In the genomic region with DNA sequence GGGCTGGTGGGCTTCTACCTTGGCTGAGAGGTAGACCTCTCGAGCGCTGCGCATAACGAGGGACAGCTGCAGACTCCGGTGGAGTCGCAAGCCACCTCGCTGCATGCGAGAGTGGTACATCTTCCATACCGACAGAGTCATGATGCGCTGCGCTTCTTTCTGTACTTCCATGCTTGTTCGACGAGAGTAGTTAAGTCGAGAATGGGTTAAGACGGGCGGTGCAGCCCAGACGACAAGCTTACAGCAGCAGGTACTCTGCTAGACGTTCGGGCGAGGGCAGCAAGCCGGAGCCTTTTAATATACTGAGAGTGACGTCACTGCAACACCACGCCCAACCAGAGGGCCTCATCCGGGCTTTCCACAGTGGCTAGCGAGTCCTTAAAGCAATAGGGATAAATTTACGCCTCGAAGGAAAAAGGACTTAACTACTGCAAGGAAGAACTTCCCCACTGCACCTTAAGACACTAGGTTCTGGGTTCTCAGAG, we compare ENCODE assay signal across 8 mouse cellular contexts. TPM values are rescaled to one million over a fixed set of nuclear protein-coding genes. Genes with fewer than 3 reads are reported as not detected.
DNase-seq lines count a peak whose midpoint lies in the region; ATAC-seq and TF ChIP-seq lines count a peak whose summit lies in the region.

Gene Ier2 (minus strand): TSS at position 272 of the 485 bp plus-strand sequence.

- peak; percentile 100 for DNase-seq in adipocyte (ENCODE audit: low spot score)
- DNase-seq in gastrocnemius, adult 8-10 months (ENCODE audit: low spot score in 2 of 2), result peak; percentile 91 to 93
- peak; percentile 97 for DNase-seq in induced T-regulatory cell, adult 2 months (ENCODE audit: low read depth)
- DNase-seq in left cerebral cortex, adult 8-10 months (ENCODE audit: low spot score in 2 of 2), result peak; percentile 90 to 91
- peak; percentile 93 for DNase-seq in right cerebral cortex, adult 18-20 months
- peak; percentile 95 for DNase-seq in urinary bladder, adult 2 months (ENCODE audit: low spot score)

- H3K4me1 ChIP-seq in cortical plate, adult 2 months (ENCODE audit: control insufficient read depth, insufficient read depth, low read length), result 0 out of 2 replicates have a peak, but pooled peaks cover 2% of the 10 kb centered on the region

- peak; percentile 38 for ATAC-seq in megakaryocyte, adult 5-6 weeks (ENCODE audit: poor library complexity, severe bottlenecking)

- peak; percentile 100 for TF ChIP-seq POLR2A in cortical plate, adult 2 months (IDR thresholded peaks at IDR 0.05; ENCODE audit: extremely low read depth, insufficient read depth, low read length)

- peak within 1 kb of the TSS; percentile 70 for H3K4me3 ChIP-seq in cortical plate, adult 2 months (ENCODE audit: insufficient read depth, low read length)

- TF ChIP-seq CTCF in cortical plate, adult 2 months (IDR thresholded peaks at IDR 0.05; ENCODE audit: extremely low read depth, insufficient read depth, low read length), result no peak

- H3K27ac ChIP-seq in cortical plate, adult 2 months (ENCODE audit: insufficient read depth, low read length), result peak within 1 kb of the TSS; percentile 57

RNA-seq across cellular contexts. Expression of gene Ier2, which starts in this region (rescaled TPM):
- polyA plus RNA-seq in cortical plate, adult 2 months (2012; rRNA removed), result 9.6 and 13.4 TPM in 2 replicates
- 1 to 10 TPM; 4.3 to 5.1 (median 4.5) TPM for total RNA-seq in gastrocnemius, adult 8-10 months (2022)
- 10 to 100 TPM in 2 of 4 experiments, 1 to 10 TPM in 2; 5.9 to 15.8 (median 8.9) TPM for total RNA-seq in left cerebral cortex, adult 8-10 months (2022)
- total RNA-seq in megakaryocyte, adult 5-6 weeks (2015), result 86.1 and 87.5 TPM in 2 replicates
- 62.7 and 65.3 TPM in 2 replicates for total RNA-seq in megakaryocyte, adult 5-6 weeks (2017)
- 14.7 and 23.3 TPM in 2 replicates for polyA plus RNA-seq in urinary bladder, adult 2 months (2012; rRNA removed)

Comparison
In these comparisons a context has a peak if more than half of its experiments do, and no peak if none do; other contexts are left out.
1. Peak in every context shown above with its lines: DNase-seq, ATAC-seq, H3K4me3 ChIP-seq and H3K27ac ChIP-seq.